In genomic region chr7:99605058-99605457, GRCm38 (mm10) we compare ENCODE assay signal across 26 mouse cellular contexts. TPM values are rescaled to one million over a fixed set of nuclear protein-coding genes. Genes with fewer than 3 reads are reported as not detected.
DNase-seq lines count a peak whose midpoint lies in the region; ATAC-seq and TF ChIP-seq lines count a peak whose summit lies in the region.
"Had no signal": no experiment of that assay in that cellular context is flagged by ENCODE, and none has a peak within 500 bp of the region (broad histone marks: within the 10 kb centered on the region; RNA-seq: fewer than 3 reads in every experiment).

No protein-coding gene starts in this region.

- H3K27me3 ChIP-seq in liver, embryonic 12.5 days (replicated peaks), result no peaks in the 10 kb centered on the region
- H3K27me3 ChIP-seq in liver, postnatal 0 days (ENCODE audit: insufficient read depth, low read length), result no peaks in the 10 kb centered on the region
- no peaks in the 10 kb centered on the region for H3K27me3 ChIP-seq in liver, embryonic 13.5 days
- H3K27me3 ChIP-seq: embryonic facial prominence, embryonic 15.5 days; forebrain, embryonic 12.5 days; heart, embryonic 13.5 days; hindbrain, embryonic 12.5 days had no signal

- H3K9me3 ChIP-seq in liver, embryonic 12.5 days (replicated peaks), result no peaks in the 10 kb centered on the region
- no peaks in the 10 kb centered on the region for H3K9me3 ChIP-seq in liver, postnatal 0 days (ENCODE audit: low read length)
- H3K9me3 ChIP-seq in liver, embryonic 13.5 days (replicated peaks), result no peaks in the 10 kb centered on the region
- H3K9me3 ChIP-seq: embryonic facial prominence, embryonic 15.5 days; forebrain, embryonic 12.5 days; G1E; heart, embryonic 13.5 days; hindbrain, embryonic 12.5 days had no signal

- H3K9ac ChIP-seq in liver, embryonic 12.5 days, result no peak overlapping the region
- H3K9ac ChIP-seq in liver, postnatal 0 days (replicated peaks), result no peak overlapping the region
- H3K9ac ChIP-seq in liver, embryonic 13.5 days, result no peak overlapping the region
- H3K9ac ChIP-seq: embryonic facial prominence, embryonic 15.5 days; forebrain, embryonic 12.5 days; heart, embryonic 13.5 days; hindbrain, embryonic 12.5 days had no signal

- H3K27ac ChIP-seq in liver, embryonic 12.5 days, result peak overlapping the region; percentile 54; the same call in 1 of the 2 replicates
- H3K27ac ChIP-seq in liver, postnatal 0 days (ENCODE audit: low read depth), result no peak overlapping the region
- H3K27ac ChIP-seq in liver, embryonic 13.5 days, result peak overlapping the region; percentile 47
- H3K27ac ChIP-seq: embryonic facial prominence, embryonic 15.5 days; forebrain, embryonic 12.5 days; gastrocnemius, adult 2 months; heart, embryonic 13.5 days; hindbrain, embryonic 12.5 days had no signal

- no peak for TF ChIP-seq CTCF in liver, postnatal 0 days (IDR thresholded peaks at IDR 0.05; ENCODE audit: low read depth)

- H3K4me1 ChIP-seq in liver, embryonic 12.5 days, result peaks cover 24% of the 10 kb centered on the region
- no peaks in the 10 kb centered on the region for H3K4me1 ChIP-seq in liver, postnatal 0 days (ENCODE audit: insufficient read depth)
- H3K4me1 ChIP-seq in liver, embryonic 13.5 days (replicated peaks), result peaks cover 46% of the 10 kb centered on the region
- H3K4me1 ChIP-seq: embryonic facial prominence, embryonic 15.5 days; forebrain, embryonic 12.5 days; heart, embryonic 13.5 days; hindbrain, embryonic 12.5 days had no signal

- DNase-seq in heart, adult 11 months, result peak; percentile 90
- no peak for DNase-seq in heart, postnatal 4 days
- DNase-seq in liver, postnatal 0 days, result no peak
- no peak for DNase-seq in liver, embryonic 13.5 days
- no peak for DNase-seq in cerebellum, postnatal 4 days (ENCODE audit: low spot score in 2 of 2)
- no peak for DNase-seq in right cerebral cortex, postnatal 36 days (ENCODE audit: low spot score in 2 of 2)
- DNase-seq: adrenal gland, postnatal 10 days; B cell, adult 2 months; cerebellum, adult 11 months; cerebellum, adult 9-10 months; cerebellum, postnatal 36 days; embryo, embryonic 11 days; gastrocnemius, adult 2 months; gastrocnemius, postnatal 25 days; heart, postnatal 36 days had no signal

- H3K4me2 ChIP-seq in liver, embryonic 12.5 days, result no peak overlapping the region
- H3K4me2 ChIP-seq in liver, postnatal 0 days (ENCODE audit: low read depth, low read length), result no peak overlapping the region
- no peak overlapping the region for H3K4me2 ChIP-seq in liver, embryonic 13.5 days
- H3K4me2 ChIP-seq: embryonic facial prominence, embryonic 15.5 days; forebrain, embryonic 12.5 days; heart, embryonic 13.5 days; hindbrain, embryonic 12.5 days had no signal

- TF ChIP-seq EP300 in liver, postnatal 0 days (IDR thresholded peaks at IDR 0.05; ENCODE audit: low read depth), result no peak

- H3K4me3 ChIP-seq in liver, embryonic 12.5 days, result no peak overlapping the region
- no peak overlapping the region for H3K4me3 ChIP-seq in liver, postnatal 0 days (ENCODE audit: low read depth, low read length)
- H3K4me3 ChIP-seq in liver, embryonic 13.5 days (replicated peaks), result no peak overlapping the region
- H3K4me3 ChIP-seq: embryonic facial prominence, embryonic 15.5 days; forebrain, embryonic 12.5 days; gastrocnemius, adult 2 months; heart, embryonic 13.5 days; hindbrain, embryonic 12.5 days had no signal

- whole genome bisulfite sequencing in liver, embryonic 12.5 days (ENCODE audit: insufficient replicate concordance), result 86% methylated on average over 2 of the region's 2 CpGs
- 79% methylated on average over 2 of the region's 2 CpGs for WGBS in liver, postnatal 0 days (ENCODE audit: insufficient replicate concordance)
- WGBS in liver, embryonic 13.5 days (ENCODE audit: insufficient replicate concordance), result 74% methylated on average over 2 of the region's 2 CpGs

- H3K36me3 ChIP-seq in liver, embryonic 12.5 days, result peaks cover 60% of the 10 kb centered on the region
- H3K36me3 ChIP-seq in liver, postnatal 0 days (replicated peaks; ENCODE audit: insufficient read depth, low read length), result peaks cover 46% of the 10 kb centered on the region
- peaks cover 56% of the 10 kb centered on the region for H3K36me3 ChIP-seq in liver, embryonic 13.5 days

- ATAC-seq in liver, embryonic 12.5 days, result peak; percentile 22
- no peak for ATAC-seq in liver, postnatal 0 days
- peak; percentile 21; the same call in 1 of the 2 replicates for ATAC-seq in liver, embryonic 13.5 days (ENCODE audit: low read depth)
- ATAC-seq in megakaryocyte-erythroid progenitor cell, adult 5-6 weeks (replicated peaks; ENCODE audit: low FRiP score, low TSS enrichment, poor library complexity, severe bottlenecking), result 0 out of 2 replicates have a peak, but pooled peaks have one; percentile 13
- ATAC-seq: CD4-positive, CD25-positive, alpha-beta regulatory T cell, adult 4 months; forebrain, embryonic 16.5 days; hindbrain, embryonic 16.5 days had no signal

RNA-seq across cellular contexts. Expression of gene Tpbgl, which starts 21.8 kb away (rescaled TPM):
- total RNA-seq in heart, postnatal 4 days (2021), result 1 to 10 TPM; 3.4 to 4.7 TPM
- polyA plus RNA-seq in liver, embryonic 12.5 days (2016; fragmentation: Nextera tagmentation; extraction: Ambion mirVana), result 0.31 and 0.42 TPM in 2 replicates
- polyA plus RNA-seq in liver, postnatal 0 days (2015; fragmentation: Nextera tagmentation; extraction: Ambion mirVana), result 0.55 and 0.66 TPM in 2 replicates
- polyA plus RNA-seq in liver, embryonic 13.5 days (2015; fragmentation: Nextera tagmentation; extraction: Ambion mirVana), result 0.16 and 0.22 TPM in 2 replicates
- 0.35 TPM in 1 of 2 replicates, not detected in the other for total RNA-seq in megakaryocyte-erythroid progenitor cell, adult 5-6 weeks (2014; fragmentation: Nextera tagmentation)
- 0.05 TPM in 1 of 2 replicates, not detected in the other for total RNA-seq in megakaryocyte-erythroid progenitor cell, adult 5-6 weeks (2017)
- total RNA-seq: granulocyte monocyte progenitor cell, adult 5-6 weeks had no signal
- polyA plus RNA-seq: G1E had no signal
